Mouse (Mus musculus) midbrain, embryonic 13.5 days (tissue): ENCODE measurements around the gene Rita1. TPM values are rescaled to one million over a fixed set of nuclear protein-coding genes. Genes with fewer than 3 reads are reported as not detected.

Experiments
- ATAC-seq: fragments of 200-750 bp; cut with Nextera tagmentation; 2 replicates; pipeline ENCODE4 v1.8.0; 2017; ENCODE audit warnings: mild to moderate bottlenecking, moderate TSS enrichment, moderate library complexity
- H3K27ac ChIP-seq: fragments of 300-500 bp; sonication (generic); 2 replicates; pipeline ENCODE4 v1.5.1; 2015; ENCODE audit warnings: inconsistent platforms, mild to moderate bottlenecking, moderate library complexity
- H3K27me3 ChIP-seq: fragments of 300-500 bp; sonication (generic); 2 replicates; pipeline ENCODE4 v1.6.1; 2015; ENCODE audit warnings: mild to moderate bottlenecking, inconsistent platforms
- H3K36me3 ChIP-seq: fragments of 300-500 bp; sonication (generic); 2 replicates; pipeline ENCODE4 v1.6.1; 2015; ENCODE audit warnings: mild to moderate bottlenecking, inconsistent platforms
- H3K4me1 ChIP-seq: fragments of 300-500 bp; sonication (generic); replicated peaks from 2 replicates; pipeline ENCODE4 v1.6.1; 2015; ENCODE audit warnings: inconsistent platforms
- H3K4me2 ChIP-seq: fragments of 300-500 bp; sonication (generic); replicated peaks from 2 replicates; pipeline ENCODE4 v1.6.1; 2015; ENCODE audit warnings: moderate library complexity, mild to moderate bottlenecking, inconsistent platforms
- H3K4me3 ChIP-seq: fragments of 300-500 bp; sonication (generic); replicated peaks from 2 replicates; pipeline ENCODE4 v1.5.1; 2015; ENCODE audit warnings: mild to moderate bottlenecking, inconsistent platforms
- H3K9ac ChIP-seq: fragments of 300-500 bp; sonication (generic); replicated peaks from 2 replicates; pipeline ENCODE4 v1.6.1; 2015; ENCODE audit warnings: mild to moderate bottlenecking, inconsistent platforms
- H3K9me3 ChIP-seq: fragments of 300-500 bp; sonication (generic); 2 replicates; pipeline ENCODE4 v1.6.1; 2016; ENCODE audit warnings: mild to moderate bottlenecking, inconsistent platforms
- WGBS: fragments of 180-500 bp; shearing (Covaris S2); methylation state at CpG from one replicate; pipeline ENCODE4 v1.1.7; 2015; 5-methylcytosine and 5-hydroxymethylcytosine counted together
- polyA plus RNA-seq: library from polyadenylated mRNA; unstranded; fragments of >200 nt; fragmentation: Nextera tagmentation; extraction: Ambion mirVana; gene quantifications from 2 replicates; pipeline ENCODE4 v1.2.1, GENCODE M21; 2015

The Rita1 gene
- polyA plus RNA-seq, 1 experiment from 2014 or later, result 23.0 TPM

DNA sequence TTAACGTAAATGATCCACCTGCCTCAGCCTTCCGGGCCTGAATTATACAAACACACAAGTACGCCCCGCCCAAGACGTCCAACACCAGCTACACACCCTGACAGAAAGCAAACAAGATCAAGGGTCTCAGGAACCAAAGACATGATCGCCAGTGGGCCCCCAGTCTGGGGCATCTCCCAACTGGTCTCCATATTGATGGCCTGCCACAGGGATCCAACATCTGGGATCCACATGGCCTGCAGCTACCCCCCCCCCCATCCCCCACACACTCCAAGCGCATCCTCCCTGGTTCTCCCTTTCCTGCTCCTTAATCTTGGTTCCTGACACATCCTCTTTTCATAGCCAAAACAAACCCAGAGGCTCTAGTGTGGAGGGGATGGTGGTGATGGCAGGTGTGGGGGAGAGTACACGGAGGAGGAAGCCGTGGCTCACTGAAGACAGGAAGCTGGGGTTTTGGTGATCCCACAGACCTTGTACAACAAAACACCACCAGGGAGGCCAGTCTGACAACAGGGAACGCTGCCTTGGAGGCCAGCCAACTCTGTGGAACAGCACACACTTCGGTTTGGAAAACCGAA is 33.8 kb downstream of the Rita1 start:
- no peaks in the 10 kb centered on the region for H3K27me3 ChIP-seq
- no peak overlapping the region for H3K4me3 ChIP-seq
- no peaks in the 10 kb centered on the region for H3K9me3 ChIP-seq
- H3K27ac ChIP-seq, result peak overlapping the region; percentile 51; the same call in 1 of the 2 replicates
- H3K4me2 ChIP-seq, result no peak overlapping the region
- peaks cover 14% of the 10 kb centered on the region for H3K36me3 ChIP-seq
- no peak overlapping the region; the same call in 1 of the 2 replicates for H3K9ac ChIP-seq
- no peak for ATAC-seq
- peaks cover 25% of the 10 kb centered on the region for H3K4me1 ChIP-seq
- WGBS, result 71% methylated on average over 12 of the region's 12 CpGs

DNA sequence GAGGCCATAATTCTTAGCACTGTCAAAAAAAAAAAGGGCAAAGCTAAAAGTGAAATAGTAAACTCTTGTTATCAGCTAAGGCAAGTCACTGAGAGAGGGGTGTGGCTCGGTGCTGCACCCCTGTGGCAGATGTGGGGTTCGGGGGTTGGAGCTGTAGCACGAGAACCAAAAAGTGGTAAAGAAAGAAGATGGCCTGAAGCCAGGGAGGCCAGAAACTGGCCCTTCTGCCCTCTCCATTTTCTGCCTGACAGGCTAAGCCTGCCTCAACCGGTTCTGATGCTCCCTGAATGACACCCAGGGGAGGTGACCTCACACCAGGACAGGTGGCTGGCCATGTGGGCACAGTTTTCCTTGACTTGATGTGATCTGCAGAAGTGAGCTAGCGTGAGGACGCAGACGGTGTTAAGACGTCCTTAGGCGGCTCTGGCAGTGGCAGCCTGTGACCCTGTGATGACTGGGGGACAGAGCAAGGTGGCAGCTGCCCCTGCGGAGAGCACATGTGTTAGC is 34.4 kb downstream of the Rita1 start:
- H3K36me3 ChIP-seq, result peaks cover 9% of the 10 kb centered on the region
- WGBS, result 64% methylated on average over 10 of the region's 10 CpGs
- ATAC-seq, result no peak
- peaks cover 25% of the 10 kb centered on the region for H3K4me1 ChIP-seq
- H3K27ac ChIP-seq, result no peak overlapping the region
- no peaks in the 10 kb centered on the region for H3K27me3 ChIP-seq
- no peak overlapping the region for H3K4me3 ChIP-seq
- H3K9me3 ChIP-seq, result no peaks in the 10 kb centered on the region
- H3K9ac ChIP-seq, result no peak overlapping the region
- no peak overlapping the region for H3K4me2 ChIP-seq

DNA sequence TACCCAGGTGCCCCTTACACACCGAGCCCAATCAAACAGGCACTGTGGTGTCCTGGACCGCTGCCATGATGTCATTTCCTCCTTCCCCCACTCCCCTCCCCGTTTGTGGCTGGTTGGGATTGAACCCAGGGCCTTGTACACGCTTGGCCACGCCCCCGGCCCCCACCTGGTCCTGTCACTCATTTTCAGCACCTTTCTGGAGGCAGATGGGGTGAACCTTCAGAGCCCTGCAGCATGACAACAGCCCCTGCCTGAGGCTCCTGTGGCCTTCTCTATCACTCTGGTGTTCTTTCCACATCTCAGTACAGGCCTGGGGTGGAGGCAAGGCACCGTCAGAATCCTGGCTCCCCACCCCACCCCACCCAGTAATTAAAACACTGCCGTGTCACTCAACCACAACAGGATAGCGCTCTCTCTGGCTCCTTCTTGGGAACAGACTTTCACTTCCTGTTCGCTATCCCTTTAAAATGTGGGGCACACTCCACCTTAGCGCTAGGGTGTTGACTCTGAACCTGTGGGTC is 35.5 kb downstream of the Rita1 start:
- H3K36me3 ChIP-seq, result peaks cover 6% of the 10 kb centered on the region
- no peaks in the 10 kb centered on the region for H3K27me3 ChIP-seq
- WGBS, result 87% methylated on average over 11 of the region's 11 CpGs
- no peak overlapping the region for H3K9ac ChIP-seq
- no peak overlapping the region for H3K4me2 ChIP-seq
- H3K4me3 ChIP-seq, result no peak overlapping the region
- no peak for ATAC-seq
- no peak overlapping the region for H3K27ac ChIP-seq
- peaks cover 29% of the 10 kb centered on the region for H3K4me1 ChIP-seq
- no peaks in the 10 kb centered on the region for H3K9me3 ChIP-seq

DNA sequence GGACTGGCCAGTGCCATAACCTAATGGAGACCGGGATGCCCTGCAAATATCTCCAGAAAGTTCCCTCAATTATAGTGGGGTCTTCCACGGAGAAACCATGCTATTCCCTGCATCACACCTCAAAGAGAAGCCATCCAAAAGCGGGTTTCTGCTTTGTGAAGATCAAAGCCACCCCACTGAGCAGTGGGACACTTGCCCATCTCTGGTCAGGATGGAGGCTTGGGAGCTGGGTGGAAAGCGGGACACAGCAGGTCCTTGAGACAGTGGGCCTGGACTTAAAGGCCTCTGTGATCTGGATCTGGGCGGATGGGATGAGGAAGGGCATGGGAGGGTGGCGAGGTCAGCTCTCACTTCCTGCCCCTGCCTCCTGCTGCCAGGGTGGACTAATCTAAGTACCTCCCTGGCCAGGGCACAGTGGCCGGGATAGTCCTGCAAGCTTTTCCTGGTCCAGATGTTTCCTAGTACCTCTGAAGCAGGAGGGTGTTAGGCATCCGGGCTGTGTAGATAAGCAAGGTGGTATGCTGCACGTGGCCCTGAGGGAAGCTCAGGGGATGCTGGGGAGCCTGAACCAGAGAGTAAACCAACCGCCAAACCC is 37.8 kb downstream of the Rita1 start:
- Histone ChIP-seq H3K36me3 (no peaks in the 10 kb centered on the region), H3K4me1 (peaks cover 37% of the 10 kb centered on the region), H3K4me3 (no peak overlapping the region), H3K4me2 (no peak overlapping the region), H3K9ac (no peak overlapping the region), H3K27ac (no peak overlapping the region), H3K9me3 (no peaks in the 10 kb centered on the region), H3K27me3 (no peaks in the 10 kb centered on the region)
- no peak for ATAC-seq
- WGBS, result 81% methylated on average over 10 of the region's 10 CpGs

DNA sequence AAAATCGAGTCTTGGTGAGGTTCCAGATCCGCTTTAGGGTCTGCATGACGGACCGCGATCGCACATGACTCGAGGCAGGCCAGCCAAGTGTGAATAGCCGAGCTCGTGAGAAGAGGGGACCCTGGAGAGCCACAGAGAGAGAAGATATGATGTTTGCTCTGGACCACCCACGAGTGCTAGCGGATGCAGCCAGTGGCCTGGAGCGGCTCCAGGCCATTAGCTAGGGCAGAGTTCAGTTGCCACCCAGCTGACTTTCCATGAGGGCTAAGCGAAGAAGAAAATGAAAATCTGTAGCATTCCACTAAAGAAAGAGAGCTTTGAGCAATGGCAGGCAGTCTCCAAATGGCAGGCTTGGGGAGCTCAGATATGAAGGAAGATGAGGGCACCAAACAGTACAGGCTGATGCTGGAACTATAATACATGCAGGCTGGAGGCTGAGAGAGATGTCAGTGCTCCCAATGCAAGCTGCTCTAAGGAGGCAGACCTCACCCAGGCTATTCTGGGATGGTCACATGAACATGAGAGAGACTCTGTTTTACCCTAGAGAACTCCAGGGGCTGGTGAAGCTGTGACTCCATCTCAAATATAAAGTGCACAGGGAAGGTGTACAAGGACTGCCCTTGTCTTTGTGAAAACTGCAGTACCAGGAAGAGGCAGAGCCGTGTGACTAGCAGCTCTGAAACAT is 41.2 kb downstream of the Rita1 start:
- H3K4me1 ChIP-seq, result peaks cover 53% of the 10 kb centered on the region
- H3K36me3 ChIP-seq, result no peaks in the 10 kb centered on the region
- no peak overlapping the region for H3K9ac ChIP-seq
- no peaks in the 10 kb centered on the region for H3K9me3 ChIP-seq
- no peak overlapping the region for H3K4me3 ChIP-seq
- ATAC-seq, result no peak
- H3K27me3 ChIP-seq, result no peaks in the 10 kb centered on the region
- H3K27ac ChIP-seq, result no peak overlapping the region; the same call in 1 of the 2 replicates
- 60% methylated on average over 14 of the region's 14 CpGs for WGBS
- no peak overlapping the region for H3K4me2 ChIP-seq

DNA sequence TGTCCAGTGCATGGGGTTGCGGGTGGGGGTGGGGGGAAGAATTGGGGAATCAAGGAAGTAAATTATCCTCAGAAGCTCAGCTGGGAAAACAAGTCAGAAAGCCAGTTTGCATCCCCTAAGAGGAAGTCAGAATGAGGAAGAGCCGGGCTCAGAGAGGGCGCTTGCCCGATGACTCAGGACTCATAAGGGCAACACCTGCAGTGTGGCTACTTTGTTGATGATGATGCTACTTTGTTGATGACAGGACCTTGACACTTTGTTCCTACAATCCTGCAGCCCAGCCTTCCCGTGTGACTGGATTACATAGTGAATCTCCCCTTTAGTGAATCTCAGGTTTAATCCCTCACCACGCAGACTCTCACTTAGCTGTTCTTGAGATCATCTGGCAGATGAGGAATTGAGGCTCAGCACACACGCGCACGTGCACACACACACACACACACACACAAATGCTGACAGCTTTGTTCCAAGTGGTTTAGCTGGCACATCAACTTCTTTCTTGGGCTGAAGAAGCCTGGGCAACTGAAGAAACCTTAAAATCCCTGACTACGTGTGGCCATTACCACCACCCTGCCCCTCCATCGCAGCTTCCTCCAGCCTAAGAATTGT is 42.0 kb downstream of the Rita1 start:
- no peaks in the 10 kb centered on the region for H3K9me3 ChIP-seq
- 81% methylated on average over 11 of the region's 11 CpGs for WGBS
- H3K36me3 ChIP-seq, result no peaks in the 10 kb centered on the region
- H3K4me1 ChIP-seq, result peaks cover 61% of the 10 kb centered on the region
- ATAC-seq, result no peak
- H3K4me2 ChIP-seq, result no peak overlapping the region
- no peak overlapping the region for H3K9ac ChIP-seq
- H3K27ac ChIP-seq, result no peak overlapping the region
- no peaks in the 10 kb centered on the region for H3K27me3 ChIP-seq
- H3K4me3 ChIP-seq, result no peak overlapping the region

DNA sequence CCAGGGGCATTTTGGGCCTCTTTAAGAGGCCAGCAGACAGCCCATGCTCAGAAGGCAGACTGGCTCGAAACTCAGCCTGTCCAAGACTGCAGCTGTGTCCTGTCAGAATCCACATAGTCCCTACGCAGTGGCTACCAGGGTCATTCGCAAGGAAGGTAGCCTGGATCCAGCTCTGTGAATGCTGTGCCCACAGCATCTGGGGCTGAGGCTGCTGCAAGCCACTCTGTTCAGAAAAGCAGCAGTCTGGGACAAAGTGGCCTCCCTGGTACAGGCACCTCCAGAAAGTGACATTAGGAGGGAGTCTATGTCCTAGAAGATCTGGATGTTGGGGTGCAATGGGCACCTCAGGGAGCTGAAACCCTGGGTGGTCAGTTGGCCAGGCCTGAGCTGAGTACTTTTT is 42.6 kb downstream of the Rita1 start:
- ATAC-seq, result no peak
- peaks cover 67% of the 10 kb centered on the region for H3K4me1 ChIP-seq
- H3K4me3 ChIP-seq, result no peak overlapping the region
- no peak overlapping the region for H3K27ac ChIP-seq
- H3K9ac ChIP-seq, result no peak overlapping the region
- no peaks in the 10 kb centered on the region for H3K9me3 ChIP-seq
- no peak overlapping the region for H3K4me2 ChIP-seq
- 91% methylated on average over 3 of the region's 3 CpGs for WGBS
- H3K36me3 ChIP-seq, result no peaks in the 10 kb centered on the region
- no peaks in the 10 kb centered on the region for H3K27me3 ChIP-seq

DNA sequence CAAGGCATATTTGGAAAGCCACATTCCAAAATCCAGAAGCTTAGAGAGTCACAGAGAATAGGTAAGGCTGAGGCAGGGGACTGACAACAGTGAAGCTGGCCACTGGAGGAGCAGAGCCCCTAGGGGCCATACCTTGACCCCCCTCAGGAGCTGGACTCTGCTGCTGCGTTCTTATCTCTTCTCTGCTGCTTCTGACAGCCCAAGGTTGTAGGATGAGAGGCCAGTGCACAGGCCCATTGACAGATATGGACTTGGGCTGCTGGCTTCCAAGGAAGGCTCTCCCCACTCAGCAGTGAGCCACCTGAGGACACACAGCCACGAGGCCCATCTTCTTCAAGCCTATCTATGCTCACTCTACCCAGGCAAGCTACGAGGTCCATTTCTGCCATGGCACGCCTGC is 43.4 kb downstream of the Rita1 start:
- H3K4me2 ChIP-seq, result no peak overlapping the region; the same call in 1 of the 2 replicates
- no peaks in the 10 kb centered on the region for H3K9me3 ChIP-seq
- H3K27ac ChIP-seq, result peak overlapping the region; percentile 87
- H3K27me3 ChIP-seq, result no peaks in the 10 kb centered on the region
- H3K4me3 ChIP-seq, result no peak overlapping the region
- H3K9ac ChIP-seq, result no peak overlapping the region
- no peak for ATAC-seq
- peaks cover 74% of the 10 kb centered on the region for H3K4me1 ChIP-seq
- WGBS, result 88% methylated on average over 4 of the region's 4 CpGs
- no peaks in the 10 kb centered on the region for H3K36me3 ChIP-seq

DNA sequence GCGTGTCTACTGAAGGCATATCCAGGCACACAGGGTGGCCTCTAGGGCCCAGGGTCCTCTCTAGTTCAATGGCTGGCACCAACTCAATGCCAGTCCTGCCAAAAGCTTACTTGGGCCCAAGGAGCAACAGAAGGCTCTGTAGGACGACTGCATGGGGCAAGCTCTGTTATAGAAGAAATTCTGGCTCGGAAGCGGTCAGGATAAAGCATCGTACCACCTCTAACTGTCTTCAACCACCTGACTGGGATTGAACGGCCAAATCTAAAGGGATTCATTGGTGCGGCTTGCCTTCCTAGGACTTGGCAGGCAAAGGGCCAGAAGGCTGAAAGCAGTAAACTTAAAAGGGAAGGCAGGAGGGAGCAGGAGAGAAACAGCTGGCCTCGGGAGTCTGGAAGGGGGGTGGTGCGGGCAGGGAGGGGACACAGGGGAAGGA is 44.0 kb downstream of the Rita1 start:
- peak overlapping the region; percentile 9 for H3K4me2 ChIP-seq
- H3K4me1 ChIP-seq, result peaks cover 80% of the 10 kb centered on the region
- peak overlapping the region; percentile 87 for H3K27ac ChIP-seq
- no peaks in the 10 kb centered on the region for H3K36me3 ChIP-seq
- WGBS, result 59% methylated on average over 9 of the region's 9 CpGs
- no peaks in the 10 kb centered on the region for H3K27me3 ChIP-seq
- H3K4me3 ChIP-seq, result no peak overlapping the region
- peak overlapping the region; percentile 56 for H3K9ac ChIP-seq
- ATAC-seq, result no peak
- no peaks in the 10 kb centered on the region for H3K9me3 ChIP-seq

DNA sequence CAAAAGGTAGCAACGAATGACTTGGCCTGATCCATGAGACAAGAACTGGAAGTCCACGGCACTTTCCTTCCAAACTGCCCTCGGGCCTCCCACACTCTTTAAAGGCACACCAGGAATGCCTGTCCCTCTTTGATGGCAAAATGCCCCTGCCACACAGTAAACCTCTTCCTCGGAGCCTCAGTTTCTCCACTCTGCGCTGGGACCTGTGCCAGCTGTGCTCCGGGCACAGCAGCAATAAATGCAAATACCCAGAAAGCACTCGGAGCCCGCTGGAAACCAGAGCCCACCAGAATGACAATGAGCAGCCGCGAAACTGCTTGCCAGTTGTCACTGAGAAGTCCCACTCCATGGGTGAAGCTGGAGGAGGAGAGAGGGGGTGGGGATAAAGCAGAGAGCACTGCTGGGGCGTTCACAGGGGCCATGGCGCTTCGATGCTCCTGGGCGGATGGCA is 44.6 kb downstream of the Rita1 start:
- WGBS, result 28% methylated on average over 14 of the region's 14 CpGs
- Histone ChIP-seq H3K4me1 (peaks cover 84% of the 10 kb centered on the region), H3K27ac (peak overlapping the region; percentile 87), H3K9ac (peak overlapping the region; percentile 56), H3K4me2 (peak overlapping the region; percentile 9), H3K36me3 (no peaks in the 10 kb centered on the region), H3K9me3 (no peaks in the 10 kb centered on the region), H3K4me3 (no peak overlapping the region), H3K27me3 (no peaks in the 10 kb centered on the region)
- peak; percentile 22; the same call in 1 of the 2 replicates for ATAC-seq

DNA sequence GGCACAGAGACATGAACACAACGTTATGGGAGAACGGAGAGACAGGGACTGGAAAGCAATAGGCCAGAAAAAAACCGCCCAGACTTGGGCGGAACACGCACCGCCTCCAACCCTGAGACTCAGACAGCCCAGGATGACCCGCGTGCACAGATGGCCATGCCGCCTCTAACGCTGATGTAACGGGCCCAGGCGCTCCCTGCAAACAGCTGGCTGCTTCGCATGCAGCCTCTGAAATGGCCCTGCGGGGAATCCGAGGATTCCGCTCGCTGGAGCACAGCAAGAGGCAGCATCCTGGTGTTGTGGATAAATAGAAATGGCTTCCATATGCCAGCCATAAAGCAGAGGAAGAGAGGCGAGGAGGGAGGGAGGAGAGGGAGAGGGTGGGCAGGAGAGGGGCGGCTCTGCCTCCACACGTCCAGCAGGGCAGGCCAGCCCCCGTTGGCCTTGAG is 45.1 kb downstream of the Rita1 start:
- Histone ChIP-seq H3K9me3 (no peaks in the 10 kb centered on the region), H3K4me3 (no peak overlapping the region), H3K9ac (peak overlapping the region; percentile 56; the same call in 1 of the 2 replicates), H3K27ac (peak overlapping the region; percentile 87), H3K4me1 (peaks cover 83% of the 10 kb centered on the region), H3K27me3 (no peaks in the 10 kb centered on the region), H3K36me3 (no peaks in the 10 kb centered on the region), H3K4me2 (peak overlapping the region; percentile 9; the same call in 1 of the 2 replicates)
- WGBS, result 12% methylated on average over 21 of the region's 21 CpGs
- peak; percentile 44 for ATAC-seq
